Mouse (Mus musculus) limb, embryonic 14.5 days (tissue): ENCODE data around the gene Abhd11. TPM values are rescaled to one million over a fixed set of nuclear protein-coding genes. Genes with fewer than 3 reads are reported as not detected.
"Not testable (repeated sequence)": the region's sequence is repeated elsewhere in the genome, so short reads cannot be mapped to it uniquely, and the experiment has no call there.

Source experiments
- ATAC-seq: fragments of 200-750 bp; cut with Nextera tagmentation; 2 replicates; pipeline ENCODE4 v1.8.0; 2017; ENCODE audit warnings: low read depth, moderate number of reproducible peaks, moderate TSS enrichment; ENCODE audit not compliant: low FRiP score
- DNase-seq: peaks from one replicate; pipeline ENCODE4 v3.0.0-alpha.2; 2015; ENCODE audit warnings: low spot score
- H3K27ac ChIP-seq: fragments of 300-500 bp; sonication (generic); replicated peaks from 2 replicates; pipeline ENCODE4 v1.5.1; 2014; ENCODE audit warnings: low read depth, mild to moderate bottlenecking, low read length, moderate library complexity, mixed read lengths
- H3K27me3 ChIP-seq: fragments of 300-500 bp; sonication (generic); 2 replicates; pipeline ENCODE4 v1.6.1; 2014; ENCODE audit warnings: low read length, mixed read lengths; ENCODE audit not compliant: control insufficient read depth, insufficient read depth
- H3K36me3 ChIP-seq: fragments of 300-500 bp; sonication (generic); 2 replicates; pipeline ENCODE4 v1.6.1; 2014; ENCODE audit warnings: mild to moderate bottlenecking, low read length, moderate library complexity, mixed read lengths; ENCODE audit not compliant: control insufficient read depth, insufficient read depth
- H3K4me1 ChIP-seq: fragments of 300-500 bp; sonication (generic); 2 replicates; pipeline ENCODE4 v1.6.1; 2014; ENCODE audit warnings: antibody characterized with exemption, low read length, mixed read lengths; ENCODE audit not compliant: control insufficient read depth, insufficient read depth
- H3K4me2 ChIP-seq: fragments of 300-500 bp; sonication (generic); replicated peaks from 2 replicates; pipeline ENCODE4 v1.6.1; 2014; ENCODE audit warnings: low read depth, mild to moderate bottlenecking, low read length, moderate library complexity; ENCODE audit not compliant: severe bottlenecking
- H3K4me3 ChIP-seq: fragments of 300-500 bp; sonication (generic); replicated peaks from 2 replicates; pipeline ENCODE4 v1.5.1; 2014; ENCODE audit warnings: low read length
- H3K9ac ChIP-seq: fragments of 300-500 bp; sonication (generic); 2 replicates; pipeline ENCODE4 v1.6.1; 2014; ENCODE audit warnings: mild to moderate bottlenecking, low read depth, low read length, moderate library complexity; ENCODE audit not compliant: severe bottlenecking
- H3K9me3 ChIP-seq: fragments of 300-500 bp; sonication (generic); 2 replicates; pipeline ENCODE4 v1.6.1; 2016; ENCODE audit warnings: low read length; ENCODE audit not compliant: control insufficient read depth
- POLR2A ChIP-seq: fragments of 200-500 bp; IDR thresholded peaks from 2 replicates; pipeline ENCODE4 v1.8.0; 2012; ENCODE audit warnings: inconsistent platforms, mild to moderate bottlenecking, moderate library complexity, borderline replicate concordance; ENCODE audit not compliant: insufficient read depth, insufficient read length; ENCODE audit errors: extremely low read depth
- WGBS: fragments of 180-500 bp; shearing (Covaris S2); extraction: QIAGEN DNeasy Blood & Tissue Kit; methylation state at CpG from one replicate; pipeline ENCODE4 v1.1.7; 2014; 5-methylcytosine and 5-hydroxymethylcytosine counted together
- polyA plus RNA-seq, 2 experiments: library from polyadenylated mRNA; depleted of rRNA in 1 of 2; stranded (reverse) in 1 of 2; unstranded in 1 of 2; fragments of >200 nt; fragmentation: Nextera tagmentation in 1 of 2; extraction: Ambion mirVana in 1 of 2; gene quantifications; 2 replicates each; pipeline versions ENCODE4 v1.2.1 to v1.2.3; 2012 to 2014

The Abhd11 gene
- polyA plus RNA-seq, 2 experiments: 67.4 to 83.2 TPM

DNA sequence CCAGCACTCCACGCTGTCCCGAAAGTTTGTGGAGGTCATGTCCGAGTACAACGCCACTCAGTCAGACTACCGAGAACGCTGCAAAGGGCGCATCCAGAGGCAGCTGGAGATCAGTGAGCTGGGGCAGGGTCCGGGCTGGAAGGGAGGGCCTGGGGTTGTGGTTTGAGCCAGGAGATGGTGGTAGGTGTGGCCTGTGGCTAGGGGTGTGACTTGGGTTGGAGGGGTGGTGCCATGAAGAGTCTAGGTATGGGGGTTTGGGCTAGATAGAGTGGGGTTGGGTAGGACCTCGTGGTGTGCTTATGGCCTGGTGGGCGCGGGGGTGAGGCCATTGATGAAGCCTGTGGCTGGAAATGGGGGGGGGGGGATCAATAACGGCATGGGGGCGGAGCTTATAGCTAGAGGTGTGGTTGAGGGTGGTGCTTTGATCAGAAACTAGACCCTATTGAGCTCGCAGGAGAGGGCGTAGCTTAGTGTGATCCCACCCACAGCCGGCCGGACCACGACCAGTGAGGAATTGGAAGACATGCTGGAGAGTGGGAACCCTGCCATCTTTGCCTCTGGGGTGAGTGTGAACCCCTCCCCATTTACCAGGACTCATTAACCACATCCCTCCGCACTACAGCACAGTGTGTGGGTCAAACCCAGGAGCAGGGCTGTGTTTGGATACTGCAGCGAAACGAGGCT, 33.3 kb downstream of the Abhd11 start:
- peaks cover 55% of the 10 kb centered on the region for H3K36me3 ChIP-seq
- H3K9ac ChIP-seq: no peak overlapping the region
- no peaks in the 10 kb centered on the region for H3K27me3 ChIP-seq
- 32% methylated on average over 21 of the region's 21 CpGs for WGBS
- no peak overlapping the region for H3K4me2 ChIP-seq
- H3K27ac ChIP-seq: no peak overlapping the region
- H3K4me3 ChIP-seq: no peak overlapping the region
- H3K9me3 ChIP-seq: no peaks in the 10 kb centered on the region
- DNase-seq: no peak
- no peaks in the 10 kb centered on the region for H3K4me1 ChIP-seq
- ATAC-seq: no peak
- TF ChIP-seq POLR2A: no peak

DNA sequence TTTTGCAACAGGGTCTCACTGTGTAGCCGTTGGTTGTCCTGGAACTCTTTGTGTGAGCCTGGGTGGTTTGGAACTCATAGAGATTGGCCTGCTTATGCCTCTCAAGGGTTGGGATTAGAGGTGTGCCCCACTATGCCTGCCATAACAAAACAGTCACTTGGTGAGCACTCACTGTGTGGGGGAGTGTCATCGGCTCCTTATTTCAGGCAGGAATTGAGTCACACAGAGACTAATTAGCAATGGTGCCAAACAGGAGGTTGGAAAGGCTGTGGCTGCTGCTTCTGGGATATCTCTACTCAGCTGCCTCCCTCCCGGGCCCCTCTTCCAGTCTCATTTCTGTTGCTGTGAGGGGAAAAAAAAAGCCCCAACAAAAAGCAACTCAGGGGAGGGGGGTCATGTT, 35.6 kb downstream of the Abhd11 start:
- WGBS: 92% methylated on average over 3 of the region's 3 CpGs
- Histone ChIP-seq H3K4me1 (no peaks in the 10 kb centered on the region), H3K9me3 (no peaks in the 10 kb centered on the region), H3K27me3 (no peaks in the 10 kb centered on the region), H3K27ac (no peak overlapping the region), H3K36me3 (peaks cover 52% of the 10 kb centered on the region), H3K4me2 (no peak overlapping the region), H3K9ac (no peak overlapping the region), H3K4me3 (no peak overlapping the region)
- DNase-seq (no peak), ATAC-seq (no peak)
- TF ChIP-seq POLR2A: no peak

DNA sequence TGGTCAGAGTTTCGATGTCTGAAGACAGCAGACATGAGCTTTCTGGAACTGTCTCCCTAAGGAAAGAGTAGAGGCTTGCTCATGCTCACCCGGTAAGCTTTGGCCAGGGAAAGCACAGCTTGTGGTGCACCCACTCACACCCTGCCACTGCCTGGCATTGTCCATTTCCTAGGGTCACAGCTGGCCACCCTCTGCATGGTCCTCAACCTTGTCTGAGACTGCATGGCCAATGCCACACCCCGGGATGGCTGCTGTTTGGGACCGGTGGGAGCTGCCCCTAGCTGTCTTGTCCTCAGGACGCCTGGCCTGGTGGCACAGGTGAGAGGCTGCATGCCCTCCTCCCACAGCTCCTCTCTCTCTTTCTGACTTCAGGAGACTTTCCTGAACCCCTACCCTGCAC, 39.6 kb downstream of the Abhd11 start:
- no peak for DNase-seq

DNA sequence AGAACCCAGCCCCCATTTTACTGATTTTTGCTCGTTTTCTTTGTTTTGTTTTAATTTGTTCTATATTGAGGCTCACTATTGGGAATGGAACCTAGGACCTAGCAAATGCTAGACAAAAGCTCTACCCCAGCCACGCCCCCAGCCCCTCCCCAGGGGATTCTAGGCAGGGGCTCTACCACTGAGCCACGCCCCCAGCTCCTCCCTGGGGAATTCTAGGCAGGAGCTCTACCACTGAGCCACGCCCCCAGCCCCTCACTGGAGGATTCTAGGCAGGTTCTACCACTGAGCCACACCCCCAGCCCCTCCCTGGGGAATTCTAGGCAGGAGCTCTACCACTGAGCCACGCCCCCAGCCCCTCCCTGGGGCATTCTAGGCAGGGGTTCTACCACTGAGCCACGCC, 40.3 kb downstream of the Abhd11 start:
- not testable (repeated sequence) for ATAC-seq, H3K4me3 ChIP-seq, H3K9me3 ChIP-seq, H3K4me2 ChIP-seq, H3K4me1 ChIP-seq, H3K9ac ChIP-seq, DNase-seq, H3K27me3 ChIP-seq, H3K27ac ChIP-seq
- H3K36me3 ChIP-seq: peaks cover 69% of the 10 kb centered on the region
- 83% methylated on average over 5 of the region's 6 CpGs for WGBS

More for the DNA sequence above, 39.6 kb downstream of the Abhd11 start:
- no peak overlapping the region for H3K9ac ChIP-seq
- no peak overlapping the region for H3K4me3 ChIP-seq
- H3K27me3 ChIP-seq: no peaks in the 10 kb centered on the region
- 94% methylated on average over 5 of the region's 5 CpGs for WGBS
- no peak overlapping the region for H3K27ac ChIP-seq
- ATAC-seq: no peak
- no peaks in the 10 kb centered on the region for H3K9me3 ChIP-seq
- no peak overlapping the region for H3K4me2 ChIP-seq
- no peak for TF ChIP-seq POLR2A
- H3K36me3 ChIP-seq: peaks cover 67% of the 10 kb centered on the region
- H3K4me1 ChIP-seq: no peaks in the 10 kb centered on the region

DNA sequence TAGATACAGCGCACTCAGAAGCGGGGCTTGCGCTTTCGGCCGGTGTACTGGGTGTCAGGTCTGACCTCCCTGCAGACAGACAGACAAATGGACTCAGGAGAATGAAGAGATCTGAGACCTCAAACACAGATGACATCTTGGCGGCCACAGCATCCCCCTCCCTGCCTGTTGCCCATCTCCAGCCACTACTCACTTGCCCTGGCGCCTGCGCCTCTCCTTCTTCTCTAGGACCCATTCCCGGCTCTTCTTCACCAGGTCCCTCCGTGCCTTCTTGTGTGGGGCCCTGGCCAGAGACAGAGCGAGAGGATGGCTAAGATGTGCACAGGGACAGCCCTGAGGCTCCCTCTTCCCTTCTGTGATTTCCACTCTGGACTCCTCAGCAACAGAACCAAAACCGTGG, 44.4 kb downstream of the Abhd11 start:
- 92% methylated on average over 12 of the region's 12 CpGs for WGBS
- H3K4me3 ChIP-seq: no peak overlapping the region
- H3K4me2 ChIP-seq: no peak overlapping the region
- no peaks in the 10 kb centered on the region for H3K9me3 ChIP-seq
- H3K9ac ChIP-seq: no peak overlapping the region
- peaks cover 76% of the 10 kb centered on the region for H3K36me3 ChIP-seq
- DNase-seq (no peak), ATAC-seq (no peak)
- H3K27me3 ChIP-seq: no peaks in the 10 kb centered on the region
- H3K27ac ChIP-seq: no peak overlapping the region
- no peak for TF ChIP-seq POLR2A
- H3K4me1 ChIP-seq: no peaks in the 10 kb centered on the region

Other genes starting within 250 kb of the Abhd11 start
- gene Tmem270, start 102.4 kb upstream of the Abhd11 start, polyA plus RNA-seq (2012; rRNA removed): not detected in 2 replicates
- not detected in 2 replicates for gene Tmem270, start 102.4 kb upstream of the Abhd11 start, polyA plus RNA-seq (2014; fragmentation: Nextera tagmentation; extraction: Ambion mirVana)
- gene Cldn13, start 93.6 kb upstream of the Abhd11 start, polyA plus RNA-seq (2012; rRNA removed): 0.33 TPM in 2 replicates
- gene Cldn13, start 93.6 kb upstream of the Abhd11 start, polyA plus RNA-seq (2014; fragmentation: Nextera tagmentation; extraction: Ambion mirVana): not detected in 2 replicates
- gene Mettl27, start 76.8 kb upstream of the Abhd11 start, polyA plus RNA-seq (2012; rRNA removed): 14.8 and 14.9 TPM in 2 replicates
- 18.9 and 21.3 TPM in 2 replicates for gene Mettl27, start 76.8 kb upstream of the Abhd11 start, polyA plus RNA-seq (2014; fragmentation: Nextera tagmentation; extraction: Ambion mirVana)
- gene Cldn4, start 62.2 kb upstream of the Abhd11 start, polyA plus RNA-seq (2012; rRNA removed): 48.4 and 50.0 TPM in 2 replicates
- 49.3 and 61.5 TPM in 2 replicates for gene Cldn4, start 62.2 kb upstream of the Abhd11 start, polyA plus RNA-seq (2014; fragmentation: Nextera tagmentation; extraction: Ambion mirVana)
- gene Cldn3, start 22.9 kb upstream of the Abhd11 start, polyA plus RNA-seq (2012; rRNA removed): 7.2 and 8.8 TPM in 2 replicates
- 14.7 and 18.3 TPM in 2 replicates for gene Cldn3, start 22.9 kb upstream of the Abhd11 start, polyA plus RNA-seq (2014; fragmentation: Nextera tagmentation; extraction: Ambion mirVana)
- 39.2 and 45.5 TPM in 2 replicates for gene Stx1a, start 14.3 kb downstream of the Abhd11 start, polyA plus RNA-seq (2012; rRNA removed)
- gene Stx1a, start 14.3 kb downstream of the Abhd11 start, polyA plus RNA-seq (2014; fragmentation: Nextera tagmentation; extraction: Ambion mirVana): 11.4 and 13.0 TPM in 2 replicates
- gene Dnajc30, start 55.0 kb downstream of the Abhd11 start, polyA plus RNA-seq (2012; rRNA removed): 29.1 and 31.3 TPM in 2 replicates
- 32.6 and 39.2 TPM in 2 replicates for gene Dnajc30, start 55.0 kb downstream of the Abhd11 start, polyA plus RNA-seq (2014; fragmentation: Nextera tagmentation; extraction: Ambion mirVana)
- 107 and 121 TPM in 2 replicates for gene Bud23, start 55.8 kb downstream of the Abhd11 start, polyA plus RNA-seq (2012; rRNA removed)
- gene Bud23, start 55.8 kb downstream of the Abhd11 start, polyA plus RNA-seq (2014; fragmentation: Nextera tagmentation; extraction: Ambion mirVana): 101 and 108 TPM in 2 replicates
- 24.5 and 32.0 TPM in 2 replicates for gene Vps37d, start 69.1 kb downstream of the Abhd11 start, polyA plus RNA-seq (2012; rRNA removed)
- 10.7 and 12.3 TPM in 2 replicates for gene Vps37d, start 69.1 kb downstream of the Abhd11 start, polyA plus RNA-seq (2014; fragmentation: Nextera tagmentation; extraction: Ambion mirVana)
- gene Mlxipl, start 80.7 kb downstream of the Abhd11 start, polyA plus RNA-seq (2012; rRNA removed): 3.3 and 5.3 TPM in 2 replicates
- 0.54 and 1.6 TPM in 2 replicates for gene Mlxipl, start 80.7 kb downstream of the Abhd11 start, polyA plus RNA-seq (2014; fragmentation: Nextera tagmentation; extraction: Ambion mirVana)
- 23.2 and 25.7 TPM in 2 replicates for gene Tbl2, start 140.5 kb downstream of the Abhd11 start, polyA plus RNA-seq (2012; rRNA removed)
- 29.8 and 32.1 TPM in 2 replicates for gene Tbl2, start 140.5 kb downstream of the Abhd11 start, polyA plus RNA-seq (2014; fragmentation: Nextera tagmentation; extraction: Ambion mirVana)
- gene Bcl7b, start 159.1 kb downstream of the Abhd11 start, polyA plus RNA-seq (2012; rRNA removed): 20.6 and 24.6 TPM in 2 replicates
- gene Bcl7b, start 159.1 kb downstream of the Abhd11 start, polyA plus RNA-seq (2014; fragmentation: Nextera tagmentation; extraction: Ambion mirVana): 43.3 and 46.2 TPM in 2 replicates
- gene Baz1b, start 178.1 kb downstream of the Abhd11 start, polyA plus RNA-seq (2012; rRNA removed): 72.7 and 73.0 TPM in 2 replicates
- gene Baz1b, start 178.1 kb downstream of the Abhd11 start, polyA plus RNA-seq (2014; fragmentation: Nextera tagmentation; extraction: Ambion mirVana): 52.3 and 58.8 TPM in 2 replicates
- 31.2 and 50.0 TPM in 2 replicates for gene Fzd9, start 242.1 kb downstream of the Abhd11 start, polyA plus RNA-seq (2012; rRNA removed)
- gene Fzd9, start 242.1 kb downstream of the Abhd11 start, polyA plus RNA-seq (2014; fragmentation: Nextera tagmentation; extraction: Ambion mirVana): 19.4 and 23.1 TPM in 2 replicates